Mouse (Mus musculus) embryonic fibroblast, embryonic 13.5 days (primary cell): ENCODE results near the gene Aox4.

Experiments
- CTCF ChIP-seq: IDR thresholded peaks from 2 replicates; pipeline ENCODE4 v1.5.1; 2011; ENCODE audit warnings: mild to moderate bottlenecking, control low read depth, low read length, moderate library complexity, borderline replicate concordance; ENCODE audit not compliant: insufficient read depth
- POLR2A ChIP-seq: IDR thresholded peaks from 2 replicates; pipeline ENCODE4 v1.6.1; 2011; ENCODE audit warnings: low read depth, mild to moderate bottlenecking, control low read depth, low read length, moderate library complexity

GRCm38 (mm10) chr1:58238440-58238839 is 28.2 kb downstream of the Aox4 start:
- TF ChIP-seq CTCF (no peak), POLR2A (no peak)
